Comparison of ENCODE assay signal across 10 mouse cellular contexts in the genomic region with DNA sequence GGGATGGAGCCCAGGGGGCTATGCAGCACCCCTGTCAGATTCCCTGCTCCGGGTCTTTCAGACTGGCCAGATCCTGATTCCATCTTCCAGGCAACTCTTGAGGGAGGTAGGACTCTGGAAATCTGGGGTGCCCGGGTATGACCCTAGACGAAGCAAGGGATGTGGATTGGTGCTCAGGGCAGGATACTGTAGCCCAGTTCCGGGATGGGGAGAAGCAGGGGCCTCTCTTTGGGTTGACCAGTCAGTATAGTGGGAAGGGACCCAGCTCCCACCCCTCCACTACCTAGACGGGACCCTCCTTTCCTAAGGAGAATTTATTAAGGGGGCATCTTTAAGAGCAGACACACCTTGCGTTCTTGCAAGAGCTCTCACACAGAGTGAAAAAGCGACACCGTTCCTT. TPM values are rescaled to one million over a fixed set of nuclear protein-coding genes. Genes with fewer than 3 reads are reported as not detected.
DNase-seq lines count a peak whose midpoint lies in the region; ATAC-seq and TF ChIP-seq lines count a peak whose summit lies in the region.
"Had no signal": no experiment of that assay in that cellular context is flagged by ENCODE, and none has a peak within 500 bp of the region (broad histone marks: within the 10 kb centered on the region; RNA-seq: fewer than 3 reads in every experiment).

No protein-coding gene starts in this region.

- 0 out of 2 replicates have a peak, but pooled peaks cover under 1% of the 10 kb centered on the region for H3K27me3 ChIP-seq in liver, postnatal 0 days (ENCODE audit: insufficient read depth, low read length)
- H3K27me3 ChIP-seq in forebrain, embryonic 14.5 days (replicated peaks; ENCODE audit: control insufficient read depth, insufficient read depth, low read length) = no peaks in the 10 kb centered on the region
- H3K27me3 ChIP-seq in intestine, embryonic 16.5 days (replicated peaks; ENCODE audit: control insufficient read depth, insufficient read depth, low read length) = 0 out of 2 replicates have a peak, but pooled peaks cover 8% of the 10 kb centered on the region
- H3K27me3 ChIP-seq in neural tube, embryonic 15.5 days (replicated peaks) = peaks cover 1% of the 10 kb centered on the region; the same call in 1 of the 2 replicates

- no peak for TF ChIP-seq CTCF in liver, postnatal 0 days (IDR thresholded peaks at IDR 0.05; ENCODE audit: low read depth)

- H3K4me2 ChIP-seq in liver, postnatal 0 days (ENCODE audit: low read depth, low read length) = peak overlapping the region; percentile 50
- H3K4me2 ChIP-seq in forebrain, embryonic 14.5 days (ENCODE audit: low read length) = peak overlapping the region; percentile 47
- peak overlapping the region; percentile 32; the same call in 1 of the 2 replicates for H3K4me2 ChIP-seq in intestine, embryonic 16.5 days (ENCODE audit: low read depth, low read length)
- H3K4me2 ChIP-seq in neural tube, embryonic 15.5 days = peak overlapping the region; percentile 54
- H3K4me2 ChIP-seq: liver, embryonic 15.5 days had no signal

- WGBS in liver, postnatal 0 days (ENCODE audit: insufficient replicate concordance) = 41% methylated on average over 8 of the region's 8 CpGs
- 42% methylated on average over 8 of the region's 8 CpGs for WGBS in forebrain, embryonic 14.5 days
- 29% methylated on average over 8 of the region's 8 CpGs for WGBS in intestine, embryonic 16.5 days
- 35% methylated on average over 7 of the region's 8 CpGs for WGBS in neural tube, embryonic 15.5 days

- H3K4me1 ChIP-seq in liver, postnatal 0 days (ENCODE audit: insufficient read depth) = no peaks in the 10 kb centered on the region
- peaks cover 7% of the 10 kb centered on the region for H3K4me1 ChIP-seq in forebrain, embryonic 14.5 days (ENCODE audit: control insufficient read depth, insufficient read depth, low read length)
- H3K4me1 ChIP-seq in intestine, embryonic 16.5 days (ENCODE audit: control insufficient read depth, insufficient read depth, low read length) = peaks cover 4% of the 10 kb centered on the region; the same call in 1 of the 2 replicates
- peaks cover 7% of the 10 kb centered on the region for H3K4me1 ChIP-seq in neural tube, embryonic 15.5 days
- H3K4me1 ChIP-seq: liver, embryonic 15.5 days had no signal

- DNase-seq in liver, postnatal 0 days = no peak
- no peak for DNase-seq in liver
- DNase-seq in forebrain, embryonic 14.5 days (ENCODE audit: low spot score) = no peak
- DNase-seq in layer of hippocampus, postnatal 25 days (ENCODE audit: extremely low spot score in 1 of 2, low spot score in 1 of 2) = no peak
- no peak for DNase-seq in right cerebral cortex, postnatal 14 days
- no peak for DNase-seq in gastrocnemius, postnatal 36 days
- DNase-seq: thymus, postnatal 4 days had no signal

- peaks cover 9% of the 10 kb centered on the region; the same call in 1 of the 2 replicates for H3K36me3 ChIP-seq in liver, postnatal 0 days (replicated peaks; ENCODE audit: insufficient read depth, low read length)
- H3K36me3 ChIP-seq in forebrain, embryonic 14.5 days (ENCODE audit: control insufficient read depth, insufficient read depth, low read length) = 0 out of 2 replicates have a peak, but pooled peaks cover 10% of the 10 kb centered on the region
- H3K36me3 ChIP-seq in intestine, embryonic 16.5 days (ENCODE audit: control insufficient read depth, insufficient read depth, low read length) = no peaks in the 10 kb centered on the region
- no peaks in the 10 kb centered on the region for H3K36me3 ChIP-seq in neural tube, embryonic 15.5 days

- H3K4me3 ChIP-seq in liver, postnatal 0 days (ENCODE audit: low read depth, low read length) = no peak overlapping the region
- peak overlapping the region; percentile 16 for H3K4me3 ChIP-seq in forebrain, embryonic 14.5 days (ENCODE audit: low read depth, low read length)
- peak overlapping the region; percentile 21 for H3K4me3 ChIP-seq in intestine, embryonic 16.5 days (ENCODE audit: low read length)
- H3K4me3 ChIP-seq in neural tube, embryonic 15.5 days (replicated peaks) = peak overlapping the region; percentile 31
- H3K4me3 ChIP-seq: liver, embryonic 15.5 days had no signal

- H3K27ac ChIP-seq in liver, postnatal 0 days (ENCODE audit: low read depth) = no peak overlapping the region
- H3K27ac ChIP-seq in forebrain, embryonic 14.5 days (ENCODE audit: low read depth, low read length) = peak overlapping the region; percentile 52; the same call in 1 of the 2 replicates
- no peak overlapping the region for H3K27ac ChIP-seq in intestine, embryonic 16.5 days (ENCODE audit: low read length)
- H3K27ac ChIP-seq in neural tube, embryonic 15.5 days (replicated peaks) = peak overlapping the region; percentile 70
- H3K27ac ChIP-seq: liver, embryonic 15.5 days had no signal

- no peak for TF ChIP-seq EP300 in liver, postnatal 0 days (IDR thresholded peaks at IDR 0.05; ENCODE audit: low read depth)

- H3K9ac ChIP-seq in liver, postnatal 0 days (replicated peaks) = no peak overlapping the region
- H3K9ac ChIP-seq in forebrain, embryonic 14.5 days (ENCODE audit: low read length) = peak overlapping the region; percentile 55
- no peak overlapping the region for H3K9ac ChIP-seq in intestine, embryonic 16.5 days (ENCODE audit: low read depth, low read length)
- H3K9ac ChIP-seq in neural tube, embryonic 15.5 days (replicated peaks) = peak overlapping the region; percentile 30; the same call in 1 of the 2 replicates
- H3K9ac ChIP-seq: liver, embryonic 15.5 days had no signal

- no peaks in the 10 kb centered on the region for H3K9me3 ChIP-seq in liver, postnatal 0 days (ENCODE audit: low read length)
- no peaks in the 10 kb centered on the region for H3K9me3 ChIP-seq in forebrain, embryonic 14.5 days (replicated peaks; ENCODE audit: control insufficient read depth, low read length)
- H3K9me3 ChIP-seq in intestine, embryonic 16.5 days (ENCODE audit: control insufficient read depth, low read length) = no peaks in the 10 kb centered on the region
- no peaks in the 10 kb centered on the region for H3K9me3 ChIP-seq in neural tube, embryonic 15.5 days (replicated peaks)
- H3K9me3 ChIP-seq: liver, embryonic 15.5 days had no signal

- intact Hi-C loops in gastrocnemius, postnatal 36 days (cut with DNase I) = loop anchor here (10.0 kb wide), 1 partner anchor 105 kb away; a partner anchor contains a TSS

- no peak for ATAC-seq in liver, postnatal 0 days
- peak; percentile 37 for ATAC-seq in forebrain, embryonic 14.5 days
- 0 out of 2 replicates have a peak, but pooled peaks have one; percentile 7 for ATAC-seq in intestine, embryonic 16.5 days
- ATAC-seq in neural tube, embryonic 15.5 days (ENCODE audit: low FRiP score) = peak; percentile 46

RNA-seq across cellular contexts. Expression of a gene that starts 0.6 kb away (rescaled TPM):
- polyA plus RNA-seq in liver, postnatal 0 days (2015; fragmentation: Nextera tagmentation; extraction: Ambion mirVana) = 0.04 TPM in 1 of 2 replicates, not detected in the other
- 12.7 and 13.4 TPM in 2 replicates for polyA plus RNA-seq in forebrain, embryonic 14.5 days (2014; fragmentation: Nextera tagmentation; extraction: Ambion mirVana)
- 1.5 and 1.8 TPM in 2 replicates for polyA plus RNA-seq in intestine, embryonic 16.5 days (2015; fragmentation: Nextera tagmentation; extraction: Ambion mirVana)
- polyA plus RNA-seq in neural tube, embryonic 15.5 days (2015; fragmentation: Nextera tagmentation; extraction: Ambion mirVana) = 27.3 and 31.7 TPM in 2 replicates
- total RNA-seq in layer of hippocampus, postnatal 25 days (2021) = 10 to 100 TPM; 13.0 to 14.4 TPM
- total RNA-seq in gastrocnemius, postnatal 36 days (2021) = not detected

RNA-seq across cellular contexts. Expression of a gene that starts 37.3 kb away (rescaled TPM):
- 0.42 and 0.43 TPM in 2 replicates for polyA plus RNA-seq in liver, postnatal 0 days (2015; fragmentation: Nextera tagmentation; extraction: Ambion mirVana)
- 14.0 and 15.5 TPM in 2 replicates for polyA plus RNA-seq in forebrain, embryonic 14.5 days (2014; fragmentation: Nextera tagmentation; extraction: Ambion mirVana)
- polyA plus RNA-seq in intestine, embryonic 16.5 days (2015; fragmentation: Nextera tagmentation; extraction: Ambion mirVana) = 8.5 and 11.0 TPM in 2 replicates
- polyA plus RNA-seq in neural tube, embryonic 15.5 days (2015; fragmentation: Nextera tagmentation; extraction: Ambion mirVana) = 5.5 and 5.6 TPM in 2 replicates
- 100 to 1,000 TPM; 156 to 162 TPM for total RNA-seq in layer of hippocampus, postnatal 25 days (2021)
- 1 to 10 TPM; 1.2 to 1.8 TPM for total RNA-seq in gastrocnemius, postnatal 36 days (2021)

Comparison
In these comparisons a context has a peak if more than half of its experiments do, and no peak if none do; other contexts are left out.
1. H3K27ac ChIP-seq: peak in forebrain, embryonic 14.5 days (single experiment) and neural tube, embryonic 15.5 days (single experiment); none in liver, postnatal 0 days (single experiment) and intestine, embryonic 16.5 days (single experiment).
2. H3K9ac ChIP-seq: peak in forebrain, embryonic 14.5 days (single experiment) and neural tube, embryonic 15.5 days (single experiment); none in liver, postnatal 0 days (single experiment) and intestine, embryonic 16.5 days (single experiment).
3. Peak in every context shown above with its lines, with median percentiles within 50 percentile points of each other: H3K4me2 ChIP-seq.